Mouse (Mus musculus) monocyte, adult 5-6 weeks (primary cell): ENCODE measurements around the gene Otog. TPM values are rescaled to one million over a fixed set of nuclear protein-coding genes. Genes with fewer than 3 reads are reported as not detected.

ENCODE experiments used
- ATAC-seq: fragments of 153-309, 156-312 bp; replicated peaks from 2 replicates; pipeline ENCODE4 v1.8.0; 2017; ENCODE audit warnings: mild to moderate bottlenecking; ENCODE audit not compliant: low TSS enrichment, insufficient number of reproducible peaks, severe bottlenecking, poor library complexity, low FRiP score
- total RNA-seq: library from RNA; stranded (forward); fragments of 200-1000, 200-491, 200-594 nt; gene quantifications from 3 replicates; pipeline ENCODE4 v1.2.3, GENCODE M21; 2017

The Otog gene
- total RNA-seq, 1 experiment from 2014 or later, result not detected

DNA sequence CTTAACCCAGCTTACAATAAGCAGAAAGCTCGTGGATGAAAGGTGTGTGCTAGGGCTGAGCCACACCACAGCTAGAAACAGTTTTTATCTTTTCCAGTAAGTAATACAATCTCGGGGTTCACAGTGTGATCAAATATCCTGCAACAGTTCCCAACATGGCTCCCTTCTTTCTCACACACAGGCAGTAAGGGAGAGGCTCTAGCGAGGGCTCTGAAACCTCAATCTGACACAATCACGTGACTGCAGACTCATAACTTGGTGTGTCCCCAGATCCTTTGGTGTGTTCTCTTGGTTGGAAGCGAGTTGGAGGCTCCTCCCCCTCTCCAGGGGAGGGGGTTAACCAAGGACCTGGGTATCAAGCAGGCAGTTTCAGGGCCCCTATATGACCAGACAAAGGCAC is 35.4 kb downstream of the Otog start:
- ATAC-seq, result no peak

DNA sequence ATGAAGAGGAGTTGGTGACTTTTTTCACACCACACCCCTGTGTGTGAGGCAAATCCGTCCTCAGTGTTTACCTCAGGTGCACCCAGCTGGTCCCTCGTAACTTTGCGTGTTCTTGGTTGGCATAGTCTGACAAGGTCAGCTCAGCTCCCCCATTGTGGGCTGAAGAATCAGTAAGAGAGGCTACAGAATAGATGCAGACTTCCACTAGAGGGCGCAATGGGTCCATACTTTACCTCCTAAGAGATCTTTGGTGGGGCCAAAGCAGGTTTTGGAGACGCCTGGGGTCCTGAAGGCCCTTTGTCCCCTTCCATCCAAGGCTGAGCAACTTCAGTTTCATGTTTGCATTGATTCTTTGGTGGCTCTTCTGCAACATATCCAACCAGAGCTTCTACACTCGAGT is 39.2 kb downstream of the Otog start:
- ATAC-seq, result no peak

DNA sequence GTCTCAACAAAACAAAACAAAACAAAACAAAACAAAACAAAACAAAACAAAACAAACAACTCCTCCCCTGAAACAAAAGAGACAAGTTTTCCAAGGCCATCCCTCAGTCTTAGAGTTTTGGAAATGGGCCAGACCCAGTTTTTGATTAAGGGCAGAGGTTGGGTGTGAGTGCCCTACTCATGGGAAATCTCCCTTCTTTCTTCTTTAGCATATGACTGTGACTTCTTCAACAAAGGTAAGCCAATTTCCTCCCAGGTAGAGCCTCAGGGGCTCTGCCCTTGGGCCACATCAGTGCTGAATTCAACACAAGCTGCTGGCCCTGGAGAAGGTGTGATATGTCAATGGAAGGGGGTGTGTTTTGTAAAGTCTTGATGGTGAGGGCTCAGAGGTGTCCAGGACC is 40.1 kb downstream of the Otog start:
- ATAC-seq, result no peak

DNA sequence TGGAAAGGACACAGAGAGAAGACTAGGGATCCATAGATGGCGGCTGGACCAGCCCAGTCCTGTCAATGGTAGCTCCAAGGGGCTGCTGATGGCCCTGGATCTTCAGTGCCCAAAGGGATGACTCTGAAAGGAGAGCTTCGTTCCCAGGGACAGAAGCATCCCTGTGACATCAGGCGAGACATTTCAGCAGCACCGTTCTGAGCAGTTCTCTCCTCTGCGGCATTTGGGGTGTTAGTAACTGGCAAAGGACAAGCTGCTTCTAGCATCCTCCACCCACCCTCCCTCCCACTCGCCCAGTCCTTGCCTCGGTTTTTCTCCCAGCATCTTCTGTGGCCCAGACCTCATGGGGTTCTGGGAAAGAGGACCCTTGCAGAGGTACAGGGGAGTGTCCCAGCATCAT is 41.5 kb downstream of the Otog start:
- ATAC-seq, result no peak

DNA sequence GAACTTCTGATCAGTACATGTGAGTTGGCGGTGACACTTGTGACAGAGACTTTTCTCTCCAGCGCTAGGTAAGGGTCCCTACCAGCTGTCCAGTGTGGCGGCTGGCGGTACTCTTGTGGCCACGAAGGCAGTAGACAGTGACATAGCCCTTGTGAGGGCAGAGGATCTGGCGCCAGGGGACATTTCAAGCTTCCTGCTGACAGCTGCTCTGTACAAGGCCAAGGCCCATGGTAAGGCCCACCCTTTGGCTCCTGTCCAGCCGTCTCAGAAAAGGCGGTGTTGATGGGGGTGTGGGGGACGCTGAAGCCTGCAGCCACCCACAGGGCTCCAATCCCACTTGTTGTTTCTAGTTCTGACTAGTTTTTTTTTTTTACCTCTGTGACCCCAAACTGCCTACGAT is 42.9 kb downstream of the Otog start:
- ATAC-seq, result no peak

DNA sequence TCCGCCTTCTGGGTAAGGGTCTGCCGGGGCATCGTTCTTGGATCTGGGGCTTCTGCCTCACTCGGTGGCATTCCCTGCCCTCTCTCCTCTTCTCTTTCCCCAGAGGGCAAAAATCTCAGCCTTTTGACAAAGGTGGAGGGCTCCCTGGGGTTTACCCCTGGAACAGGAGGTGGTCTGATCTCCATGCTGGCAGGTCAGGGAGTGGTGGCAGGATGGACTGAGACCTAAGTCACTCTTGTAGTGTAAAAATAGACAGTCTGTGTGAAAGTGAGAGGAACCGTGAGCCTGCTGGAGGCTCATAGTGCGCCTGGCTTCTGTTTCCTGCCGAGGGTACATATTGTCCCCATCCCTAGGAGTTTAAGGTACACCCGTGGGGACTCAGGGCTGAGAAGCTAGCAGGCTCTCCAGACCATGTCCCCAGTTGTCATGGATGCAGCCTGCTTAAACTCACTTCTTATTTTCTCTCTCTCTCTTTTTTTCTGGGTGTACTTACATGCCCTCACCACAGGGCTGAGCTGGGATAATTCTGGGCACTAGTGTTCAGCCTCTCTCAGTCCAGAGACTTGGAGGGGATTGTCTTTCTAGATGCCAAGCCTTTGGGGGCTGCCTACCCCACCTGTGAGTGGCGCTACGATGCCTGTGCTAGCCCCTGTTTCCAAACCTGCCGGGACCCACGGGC is 44.5 kb downstream of the Otog start:
- no peak for ATAC-seq

DNA sequence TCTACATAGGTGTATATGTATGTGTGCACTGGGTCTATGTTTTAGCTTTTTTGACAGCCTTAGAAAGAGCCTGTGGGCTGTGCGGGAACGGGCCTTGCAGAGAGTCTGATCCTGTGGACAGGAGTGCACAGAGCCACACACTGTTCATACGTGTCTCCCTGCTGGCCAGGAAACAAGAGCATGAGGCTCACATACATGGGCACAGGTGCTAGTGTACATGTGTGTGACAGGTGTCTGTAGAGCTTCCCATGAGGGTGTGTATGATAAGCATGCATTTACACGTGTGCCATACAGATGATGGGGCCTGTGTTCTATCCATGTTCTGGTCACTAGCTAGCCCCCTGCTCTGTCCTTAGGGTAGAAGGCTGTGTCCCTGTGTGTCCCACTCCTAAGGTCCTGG is 45.6 kb downstream of the Otog start:
- no peak for ATAC-seq

DNA sequence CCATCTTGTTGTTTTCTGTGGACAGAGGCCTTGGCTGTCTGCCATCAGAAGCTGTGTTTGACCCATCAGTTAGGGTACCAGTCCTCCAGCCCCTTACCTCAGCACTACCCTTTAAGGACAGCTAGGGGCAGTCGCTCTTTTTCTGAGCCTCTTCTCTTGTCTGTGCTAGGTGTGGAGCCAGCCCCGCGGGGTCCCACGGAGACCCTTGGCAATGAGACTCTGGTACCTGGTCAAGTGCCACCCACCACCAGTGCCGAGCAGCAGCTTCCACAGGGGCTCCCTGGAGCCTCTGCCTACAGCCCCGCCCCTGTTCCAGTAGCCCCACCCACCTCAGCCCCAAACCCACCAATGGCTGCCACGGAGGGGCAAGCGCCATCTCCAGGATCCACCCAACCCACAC is 46.3 kb downstream of the Otog start:
- no peak for ATAC-seq

DNA sequence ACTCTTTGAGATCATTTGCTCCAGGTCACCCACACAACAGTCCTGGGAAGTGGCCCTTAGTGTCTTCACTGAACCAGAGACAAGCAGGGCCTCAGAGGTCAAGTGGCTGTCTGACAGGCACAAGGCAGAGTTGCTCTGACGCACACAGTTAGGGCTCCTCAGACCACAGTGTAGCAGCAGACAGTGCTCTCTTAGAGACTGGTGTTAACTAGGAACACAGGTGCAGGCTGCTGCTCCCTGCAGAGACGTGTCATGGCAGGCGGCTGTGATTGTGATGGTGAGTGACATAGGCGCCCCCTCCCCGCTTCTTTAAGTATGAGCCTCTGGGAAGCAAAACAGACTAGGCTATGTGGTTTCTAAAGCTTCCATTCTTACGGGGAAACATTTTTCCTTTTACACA is 55.5 kb downstream of the Otog start:
- no peak for ATAC-seq

DNA sequence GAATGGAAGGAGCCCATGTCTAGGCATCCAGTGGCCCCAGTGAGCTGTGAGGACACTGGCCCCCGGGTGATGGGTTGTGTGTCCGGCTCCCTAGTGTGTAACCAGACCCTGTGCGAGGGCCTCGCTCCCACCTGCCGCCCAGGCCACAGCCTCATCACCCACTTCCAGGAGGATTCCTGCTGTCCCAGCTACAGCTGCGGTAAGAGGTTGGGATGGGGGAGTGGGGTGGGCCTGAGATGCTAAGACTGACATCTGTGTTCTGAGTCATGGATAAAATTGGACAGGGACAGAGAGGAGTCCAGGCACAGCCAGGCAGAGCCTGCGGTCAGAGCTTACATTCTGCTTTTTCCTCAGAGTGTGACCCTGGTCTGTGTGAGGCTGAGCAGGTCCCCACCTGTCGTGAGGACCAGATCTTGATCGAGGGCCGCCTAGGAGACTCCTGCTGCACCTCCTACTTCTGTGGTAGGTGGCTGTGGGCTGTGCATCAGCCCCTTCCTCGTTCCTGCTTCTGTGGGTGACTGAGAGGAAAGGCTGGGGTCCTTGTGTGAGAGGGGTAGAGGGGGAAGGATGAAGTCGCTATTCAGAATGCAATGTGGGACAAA is 60.3 kb downstream of the Otog start:
- ATAC-seq, result no peak

DNA sequence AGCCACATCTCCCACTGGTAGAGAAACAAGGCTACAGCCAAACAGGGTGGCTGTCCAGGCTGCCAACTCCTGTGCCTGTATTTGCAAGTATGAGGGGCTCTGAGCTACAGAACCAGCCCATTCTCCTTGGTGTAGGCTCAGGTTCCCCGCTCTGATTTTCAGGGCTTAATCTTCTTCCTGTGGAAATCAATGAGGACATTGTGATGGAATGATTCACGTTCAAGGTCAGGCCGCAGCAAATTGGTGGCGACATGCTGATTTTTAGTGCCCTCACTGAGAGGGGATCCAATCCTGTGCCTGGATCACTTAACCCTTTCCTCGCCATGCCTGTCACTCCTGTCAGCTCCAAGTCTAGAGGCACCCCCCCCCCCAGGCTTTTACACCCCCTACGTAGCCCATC is 72.7 kb downstream of the Otog start:
- ATAC-seq, result no peak

DNA sequence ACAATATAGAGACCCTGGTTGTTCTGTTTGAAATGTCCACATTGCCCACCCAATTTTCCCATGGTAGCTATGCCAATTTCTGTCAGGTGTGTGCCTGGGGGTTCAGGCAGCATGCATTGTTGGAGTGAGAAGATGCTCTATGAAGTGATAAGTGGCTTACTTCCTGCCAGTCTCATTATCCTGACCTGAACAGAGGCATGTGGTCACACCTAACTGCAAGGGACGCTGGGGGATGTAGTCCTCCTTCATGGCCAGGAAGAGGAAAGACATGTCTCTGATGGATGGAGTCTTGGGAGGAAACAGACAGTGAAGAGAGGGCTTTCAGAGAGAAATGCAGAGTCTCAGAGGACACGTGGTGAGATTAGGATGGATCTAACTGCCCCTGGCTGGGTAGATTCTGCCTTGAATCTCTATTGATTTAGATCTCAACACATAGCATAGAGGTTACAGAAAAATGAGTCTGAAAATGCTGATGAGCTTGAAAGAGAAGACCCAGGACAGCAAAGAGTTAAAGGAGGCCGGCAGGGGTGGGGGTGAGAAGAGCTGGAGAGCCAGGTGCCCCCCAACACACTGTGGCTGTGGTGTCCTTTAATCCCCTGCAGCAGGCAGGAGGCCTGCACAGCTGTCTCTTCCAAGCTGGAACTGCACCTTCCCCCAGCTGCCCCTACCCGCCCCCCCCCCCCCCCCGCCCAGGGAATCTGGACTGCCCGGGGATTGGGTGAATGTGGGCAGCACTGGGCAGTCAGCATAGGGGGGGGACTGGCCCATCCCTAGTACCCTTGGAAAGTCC is 73.6 kb downstream of the Otog start:
- no peak for ATAC-seq

DNA sequence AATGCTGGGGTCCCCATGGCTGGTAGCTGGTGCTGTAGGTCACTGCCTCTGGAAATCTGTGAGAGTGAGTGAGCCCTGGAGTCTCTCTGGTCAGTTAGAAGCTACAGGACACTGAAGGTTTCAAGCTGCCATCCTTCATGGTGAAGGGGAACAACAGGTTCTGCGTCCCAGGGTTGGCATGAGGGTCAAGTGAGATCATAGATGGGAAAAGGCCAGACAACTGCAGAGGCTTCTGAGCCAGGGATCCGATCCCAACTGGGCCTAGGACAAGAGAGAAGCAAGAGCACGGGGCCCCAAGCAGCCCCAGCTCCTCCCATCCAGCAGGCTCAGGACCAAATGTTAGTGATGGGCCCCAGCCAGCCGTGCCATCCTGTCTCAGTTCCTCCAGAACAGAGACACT is 74.9 kb downstream of the Otog start:
- ATAC-seq, result no peak

DNA sequence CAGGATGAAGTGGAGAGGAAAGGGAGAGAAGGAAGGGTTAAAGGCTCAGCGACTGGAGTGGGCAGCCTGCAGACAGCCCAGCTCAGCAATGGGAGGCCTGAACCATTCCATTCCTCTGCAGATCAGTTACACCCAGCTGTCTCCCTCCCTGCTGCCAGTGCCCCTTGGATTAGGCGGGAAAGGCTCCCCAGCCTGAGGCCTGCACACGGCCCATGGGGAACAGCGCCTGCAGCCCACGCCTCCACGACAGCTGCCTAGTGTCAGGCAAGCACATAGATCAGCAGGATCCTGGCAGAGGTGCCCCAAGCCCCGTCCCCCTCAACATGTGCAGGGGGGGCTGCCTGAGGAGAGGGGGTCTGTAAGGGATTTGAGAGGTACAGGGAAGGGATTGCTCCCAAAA is 76.2 kb downstream of the Otog start:
- no peak for ATAC-seq

DNA sequence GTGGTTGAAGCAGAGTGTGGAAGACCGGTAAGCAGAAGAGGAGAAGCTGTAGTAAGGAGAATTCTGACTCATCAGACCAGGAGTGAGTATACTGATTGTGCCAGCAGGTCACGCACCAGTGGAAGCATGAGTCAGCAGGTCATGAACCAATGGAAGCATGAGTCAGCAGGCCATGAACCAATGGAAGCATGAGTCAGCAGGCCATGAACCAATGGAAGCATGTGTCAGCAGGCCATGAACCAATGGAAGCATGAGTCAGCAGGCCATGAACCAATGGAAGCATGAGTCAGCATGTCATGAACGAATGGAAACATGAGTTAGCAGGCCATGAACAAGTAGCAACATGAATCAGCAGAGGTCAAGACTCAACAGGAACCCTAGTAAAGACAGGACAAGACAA is 80.5 kb downstream of the Otog start:
- no peak for ATAC-seq

DNA sequence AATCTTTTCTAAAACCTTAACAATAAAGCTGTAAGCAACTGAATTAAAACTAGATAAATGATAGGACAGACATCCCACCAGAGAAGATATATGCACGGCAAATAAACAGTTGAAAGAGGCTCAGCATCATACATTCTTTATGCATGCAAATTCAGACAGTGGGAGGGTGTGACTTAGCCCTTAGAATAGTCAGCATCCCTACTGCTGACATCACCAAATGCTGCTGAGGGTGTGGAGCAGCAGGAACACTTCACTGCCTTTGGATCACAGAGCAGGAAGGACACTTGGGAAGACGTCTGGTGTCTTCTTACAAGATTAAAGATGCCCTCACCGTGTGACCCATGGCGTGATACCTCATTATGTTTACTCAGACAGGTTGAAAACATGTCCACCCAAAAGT is 87.1 kb downstream of the Otog start:
- no peak for ATAC-seq

DNA sequence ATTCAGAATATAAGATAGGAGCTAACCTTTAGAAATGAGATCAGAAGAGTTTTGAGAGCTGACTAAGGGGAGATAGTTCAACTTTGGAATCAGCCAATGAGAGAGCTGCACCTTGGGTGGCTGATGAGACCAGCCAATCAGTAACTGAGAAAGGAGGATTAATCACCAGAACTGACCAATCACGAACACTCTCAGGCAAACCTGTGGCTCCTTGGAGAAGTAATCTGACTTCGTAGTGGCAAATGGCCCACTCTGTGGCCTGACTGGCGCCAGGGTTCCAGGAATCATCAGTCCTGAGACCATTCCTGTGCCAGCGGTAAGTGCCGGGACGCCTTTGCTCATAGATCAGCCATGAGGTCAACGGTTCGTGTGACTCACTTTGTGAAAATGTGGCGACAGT is 96.6 kb downstream of the Otog start:
- no peak for ATAC-seq

DNA sequence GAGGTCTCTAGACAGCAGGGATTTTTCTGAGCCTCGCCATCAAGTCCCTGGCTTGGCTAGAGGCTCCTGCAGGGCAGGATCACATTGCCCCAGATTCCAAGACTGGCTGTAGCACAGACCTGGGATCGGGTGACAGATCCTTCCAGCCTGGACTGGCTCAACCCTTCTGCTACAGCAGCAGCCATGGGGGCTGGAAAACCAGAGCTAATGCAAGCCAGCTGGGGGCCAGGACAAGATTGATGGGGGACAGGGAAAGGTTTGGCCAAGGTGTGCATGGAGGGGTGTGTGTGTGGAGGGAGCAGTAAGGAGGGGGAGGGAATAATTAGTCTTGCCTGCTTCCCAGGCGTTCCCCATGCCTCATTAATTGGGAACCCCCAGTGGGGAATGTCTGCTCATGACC is 99.0 kb downstream of the Otog start:
- ATAC-seq, result no peak

DNA sequence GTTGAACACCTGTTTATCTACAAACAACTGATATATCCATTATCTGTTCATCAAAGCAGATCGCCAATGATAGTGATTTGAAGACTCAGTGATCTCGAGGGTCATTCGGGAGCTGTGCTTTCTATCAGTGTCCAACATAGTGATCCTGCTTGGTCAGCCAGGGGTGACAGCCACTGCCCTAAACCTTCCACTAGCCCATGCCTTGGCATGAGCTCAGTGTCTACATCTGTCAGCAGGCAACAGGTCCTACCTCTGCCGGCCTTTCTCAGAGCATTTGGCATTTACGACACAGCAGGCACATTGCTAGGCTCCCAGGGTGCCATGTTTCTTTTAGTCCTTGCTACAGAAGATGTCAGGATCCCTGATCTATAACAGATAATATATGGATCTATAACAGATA is 99.5 kb downstream of the Otog start:
- no peak for ATAC-seq

DNA sequence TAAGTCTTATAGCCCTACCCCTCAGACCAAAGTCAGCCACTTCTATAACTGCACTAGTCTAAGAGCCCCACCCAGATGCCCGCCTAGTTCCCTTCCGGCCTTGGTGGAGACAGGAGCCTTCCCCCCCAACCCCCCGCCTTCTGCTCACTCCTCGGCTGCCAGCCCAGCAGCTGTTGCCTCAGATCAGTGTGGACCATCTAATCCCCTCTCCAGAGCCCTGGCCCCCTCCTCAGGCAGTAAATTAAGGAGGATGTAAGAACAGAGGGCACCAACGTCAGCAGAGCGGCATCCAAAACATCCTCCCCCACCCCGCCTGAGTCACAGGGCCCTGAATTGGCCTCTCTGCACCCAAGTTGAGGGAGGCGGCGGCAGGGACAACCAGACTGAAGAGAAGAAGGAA is 100.7 kb downstream of the Otog start:
- no peak for ATAC-seq
